Mouse (Mus musculus): ENCODE data around the gene Srsf6. TPM values are rescaled to one million over a fixed set of nuclear protein-coding genes. Genes with fewer than 3 reads are reported as not detected.

The Srsf6 gene
- total RNA-seq, 2 experiments from 2014 or later = 92.2 to 95.8 TPM

GRCm38 (mm10) chr2:162984381-162984780, 53.1 kb downstream of the Srsf6 start:
- DNase-seq (ENCODE audit: low spot score in 2 of 2) = no peak

- no peak for DNase-seq (ENCODE audit: low spot score in 2 of 2)
Measured at GRCm38 (mm10) chr2:162985923-162986322, 54.6 kb downstream of the Srsf6 start.

Other genes with a start within 250 kb of the Srsf6 start
- 10 to 100 TPM; 13.4 to 15.7 TPM for gene L3mbtl1, start 11.9 kb downstream of the Srsf6 start, total RNA-seq (2021)
- under 1 TPM; 0.30 to 0.45 TPM for gene Sgk2, start 55.8 kb downstream of the Srsf6 start, total RNA-seq (2021)
- gene Ift52, start 85.8 kb downstream of the Srsf6 start, total RNA-seq (2021) = 10 to 100 TPM; 36.2 to 41.9 TPM
- 1 to 10 TPM in 1 of 2 experiments, under 1 TPM in 1; 0.59 to 2.2 TPM for gene Mybl2, start 123.2 kb downstream of the Srsf6 start, total RNA-seq (2021)
- gene Gtsf1l, start 156.3 kb downstream of the Srsf6 start, total RNA-seq (2021) = not detected